Mouse (Mus musculus): ENCODE results near the gene Gm28551.

The Gm28551 gene

DNA sequence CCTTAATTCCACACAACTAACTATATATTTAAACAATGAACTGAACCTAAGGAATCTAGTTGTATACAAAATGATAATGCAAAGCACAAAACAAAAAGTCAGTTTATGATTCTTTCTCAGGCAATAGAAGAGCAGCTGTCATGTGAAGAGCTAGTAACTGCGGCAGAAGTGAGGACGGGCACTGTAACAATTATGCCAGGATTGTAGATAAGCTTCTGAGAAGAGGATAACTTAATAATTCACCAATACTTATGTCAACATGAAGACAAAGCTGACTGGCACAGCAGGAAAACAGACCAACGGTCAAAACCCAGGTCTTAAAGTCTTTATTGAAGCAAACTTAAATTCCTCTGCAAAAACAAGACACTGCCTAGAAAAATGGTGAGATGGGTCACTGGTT lies 61.3 kb downstream of the Gm28551 start:
- DNase-seq (ENCODE audit: low read depth, low spot score): no peak
